Mouse (Mus musculus) myocyte (in vitro differentiated cells): ENCODE measurements around the gene Lrrc2.

ENCODE experiments used
- MAX ChIP-seq: IDR thresholded peaks from one replicate; pipeline ENCODE4 v1.6.1; 2011; ENCODE audit warnings: low read depth, mild to moderate bottlenecking, control low read depth
- MYOD1 ChIP-seq, 3 experiments: IDR thresholded peaks; one replicate each; pipeline ENCODE4 v1.6.1; 2011; ENCODE audit warnings: control low read depth in 2 of 3, low read depth in 2 of 3, mild to moderate bottlenecking in 2 of 3, moderate library complexity in 1 of 3; ENCODE audit not compliant: insufficient read length in 2 of 3, control insufficient read depth in 1 of 3
- MYOG ChIP-seq, 3 experiments: IDR thresholded peaks; one replicate each; pipeline ENCODE4 v1.6.1; 2011; ENCODE audit warnings: control low read depth in 2 of 3, low read depth in 2 of 3, mild to moderate bottlenecking in 2 of 3; ENCODE audit not compliant: insufficient read length in 2 of 3, control insufficient read depth in 1 of 3, insufficient read depth in 1 of 3
- POLR2A ChIP-seq: IDR thresholded peaks from one replicate; pipeline ENCODE4 v1.6.1; 2011; ENCODE audit warnings: low read depth, mild to moderate bottlenecking, control low read depth, moderate library complexity; ENCODE audit not compliant: insufficient read length
- POLR2AphosphoS2 ChIP-seq: IDR thresholded peaks from one replicate; pipeline ENCODE4 v1.6.1; 2011; ENCODE audit warnings: low read depth, control low read depth; ENCODE audit not compliant: insufficient read length
- TCF12 ChIP-seq: IDR thresholded peaks from one replicate; pipeline ENCODE4 v1.6.1; 2011; ENCODE audit warnings: mild to moderate bottlenecking, control low read depth; ENCODE audit not compliant: poor library complexity, insufficient read depth, severe bottlenecking
- TCF3 ChIP-seq: IDR thresholded peaks from one replicate; pipeline ENCODE4 v1.6.1; 2011; ENCODE audit warnings: low read depth, control low read depth; ENCODE audit not compliant: insufficient read length
- USF1 ChIP-seq: IDR thresholded peaks from one replicate; pipeline ENCODE4 v1.6.1; 2011; ENCODE audit warnings: low read depth, mild to moderate bottlenecking, control low read depth, moderate library complexity

- TF ChIP-seq POLR2A (no peak), MAX (no peak), TCF3 (no peak), TCF12 (no peak), MYOG (IDR thresholded peaks at IDR 0.05; ENCODE audit: control insufficient read depth in 1 of 3, insufficient read depth in 1 of 3, insufficient read length in 2 of 3, low read depth in 2 of 3) (no peak), POLR2AphosphoS2 (no peak), USF1 (no peak), MYOD1 (IDR thresholded peaks at IDR 0.05; ENCODE audit: control insufficient read depth in 1 of 3, insufficient read length in 2 of 3, low read depth in 2 of 3) (no peak)
These were observed 48.5 kb downstream of the Lrrc2 start for GRCm38 (mm10) chr9:110999856-111000255.
